Mouse (Mus musculus) embryonic fibroblast, embryonic 13.5 days (primary cell): Measurements from ENCODE around the gene Olfr1047.

Experiments
- CTCF ChIP-seq: IDR thresholded peaks from 2 replicates; pipeline ENCODE4 v1.5.1; 2011; ENCODE audit warnings: mild to moderate bottlenecking, control low read depth, low read length, moderate library complexity, borderline replicate concordance; ENCODE audit not compliant: insufficient read depth
- POLR2A ChIP-seq: IDR thresholded peaks from 2 replicates; pipeline ENCODE4 v1.6.1; 2011; ENCODE audit warnings: low read depth, mild to moderate bottlenecking, control low read depth, low read length, moderate library complexity

DNA sequence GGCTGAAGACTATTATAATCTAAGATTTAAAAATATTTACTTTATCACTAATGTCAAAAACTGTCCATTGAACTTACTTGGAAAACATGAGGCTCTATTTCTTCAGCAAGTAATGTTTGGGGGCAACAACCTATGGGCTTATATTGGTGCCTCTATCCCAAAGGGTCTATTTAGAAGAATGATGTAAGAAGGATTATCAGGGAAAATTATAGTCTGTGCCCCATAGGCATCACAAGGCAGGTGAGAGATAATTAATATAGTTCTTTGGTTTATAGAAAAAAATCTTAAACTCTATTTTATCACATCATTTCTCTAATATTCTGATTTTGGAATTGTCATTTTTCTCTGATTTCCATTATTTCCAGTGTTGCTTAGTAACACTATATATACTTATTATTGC lies 53.5 kb downstream of the Olfr1047 start, which contains the start of gene Olfr1044:
- TF ChIP-seq CTCF = no peak
- no peak for TF ChIP-seq POLR2A
